Mouse (Mus musculus): ENCODE results near the gene Nacc1.
"Not testable (repeated sequence)": the region's sequence is repeated elsewhere in the genome, so short reads cannot be mapped to it uniquely, and the experiment has no call there.

The Nacc1 gene

GRCm38 (mm10) chr8:84698929-84699401 lies 11.3 kb upstream of the Nacc1 start:
- no peak for DNase-seq (ENCODE audit: low spot score in 2 of 2)

- no peak for DNase-seq (ENCODE audit: low spot score in 2 of 2)
Measured at GRCm38 (mm10) chr8:84698288-84698687, 10.6 kb upstream of the Nacc1 start.

- DNase-seq (ENCODE audit: low spot score in 2 of 2), result no peak
Measured at GRCm38 (mm10) chr8:84697166-84698130, 9.8 kb upstream of the Nacc1 start.

GRCm38 (mm10) chr8:84695140-84695539 lies 7.5 kb upstream of the Nacc1 start:
- DNase-seq (ENCODE audit: low spot score in 2 of 2), result no peak

GRCm38 (mm10) chr8:84693332-84693731 lies 5.7 kb upstream of the Nacc1 start:
- DNase-seq (ENCODE audit: low spot score in 2 of 2), result no peak

- peak; percentile 83 to 94 for DNase-seq (ENCODE audit: low spot score in 2 of 2)
Measured at GRCm38 (mm10) chr8:84689091-84689915, 1.6 kb upstream of the Nacc1 start.

- DNase-seq (ENCODE audit: low spot score in 2 of 2), result no peak
Measured at GRCm38 (mm10) chr8:84687003-84687704, 508 bp downstream of the Nacc1 start.

GRCm38 (mm10) chr8:84686191-84687002 lies 1.3 kb downstream of the Nacc1 start, which contains the start of gene Trmt1:
TSS of gene Trmt1 (plus strand) at chr8:84686307.
- no peak for DNase-seq (ENCODE audit: low spot score in 2 of 2)

- no peak for DNase-seq (ENCODE audit: low spot score in 2 of 2)
Measured at GRCm38 (mm10) chr8:84684537-84684936, 3.1 kb downstream of the Nacc1 start.

GRCm38 (mm10) chr8:84682257-84682656 lies 5.4 kb downstream of the Nacc1 start:
- no peak for DNase-seq (ENCODE audit: low spot score in 2 of 2)

- no peak for DNase-seq (ENCODE audit: low spot score in 2 of 2)
Measured at GRCm38 (mm10) chr8:84681476-84681875, 6.2 kb downstream of the Nacc1 start.

- DNase-seq (ENCODE audit: low spot score in 2 of 2), result no peak
Measured at GRCm38 (mm10) chr8:84677305-84677704, 10.4 kb downstream of the Nacc1 start.

GRCm38 (mm10) chr8:84670295-84671006 lies 17.2 kb downstream of the Nacc1 start:
- DNase-seq (ENCODE audit: low spot score in 2 of 2), result not testable (repeated sequence)

- no peak for DNase-seq (ENCODE audit: low spot score in 2 of 2)
Measured at GRCm38 (mm10) chr8:84668731-84669485, 18.8 kb downstream of the Nacc1 start.

GRCm38 (mm10) chr8:84668081-84668480 lies 19.6 kb downstream of the Nacc1 start:
- no peak for DNase-seq (ENCODE audit: low spot score in 2 of 2)

- DNase-seq (ENCODE audit: low spot score in 2 of 2), result no peak
Measured at GRCm38 (mm10) chr8:84665385-84665893, 22.2 kb downstream of the Nacc1 start.

- peak in 1 of 2 experiments; percentile 84 for DNase-seq (ENCODE audit: low spot score in 2 of 2)
Measured at GRCm38 (mm10) chr8:84664566-84665384, 22.9 kb downstream of the Nacc1 start.

All from left cerebral cortex, adult 9 months (tissue).